Mouse (Mus musculus) retina, postnatal 1 day (tissue): ENCODE results near the gene Supt7l.
"Not testable (repeated sequence)": the region's sequence is repeated elsewhere in the genome, so short reads cannot be mapped to it uniquely, and the experiment has no call there.

Experiments
- DNase-seq: peaks from one replicate; pipeline ENCODE4 v3.0.0-alpha.2; 2012

The Supt7l gene

GRCm38 (mm10) chr5:31527707-31528106 lies at the start of gene Supt7l:
Gene Supt7l, minus strand, starts transcription at chr5:31527807.
- DNase-seq, result not testable (repeated sequence)

DNA sequence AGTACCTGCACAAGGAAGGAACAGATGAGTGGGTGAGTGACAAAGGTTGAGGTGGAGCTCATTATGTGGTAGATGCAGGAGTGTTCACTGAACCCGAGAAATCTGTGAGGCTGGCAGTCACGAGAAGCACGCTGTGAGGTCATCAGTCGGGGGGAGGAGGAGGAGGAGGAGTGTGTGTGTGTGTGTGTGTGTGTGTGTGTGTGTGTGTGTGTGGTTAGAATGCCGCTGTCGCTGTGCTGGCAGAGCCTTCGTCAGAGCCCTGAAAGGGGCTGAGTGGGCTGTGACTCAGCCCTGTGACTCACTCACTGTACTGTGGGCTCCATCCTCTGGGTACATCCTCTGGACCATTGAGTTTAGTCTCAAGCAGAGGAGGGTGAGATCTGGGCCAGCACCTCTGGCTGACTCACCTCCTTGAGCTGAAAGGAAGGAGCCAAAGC lies 49.0 kb upstream of the Supt7l start:
- no peak for DNase-seq

GRCm38 (mm10) chr5:31573722-31574121 lies 46.1 kb upstream of the Supt7l start:
- no peak for DNase-seq

DNA sequence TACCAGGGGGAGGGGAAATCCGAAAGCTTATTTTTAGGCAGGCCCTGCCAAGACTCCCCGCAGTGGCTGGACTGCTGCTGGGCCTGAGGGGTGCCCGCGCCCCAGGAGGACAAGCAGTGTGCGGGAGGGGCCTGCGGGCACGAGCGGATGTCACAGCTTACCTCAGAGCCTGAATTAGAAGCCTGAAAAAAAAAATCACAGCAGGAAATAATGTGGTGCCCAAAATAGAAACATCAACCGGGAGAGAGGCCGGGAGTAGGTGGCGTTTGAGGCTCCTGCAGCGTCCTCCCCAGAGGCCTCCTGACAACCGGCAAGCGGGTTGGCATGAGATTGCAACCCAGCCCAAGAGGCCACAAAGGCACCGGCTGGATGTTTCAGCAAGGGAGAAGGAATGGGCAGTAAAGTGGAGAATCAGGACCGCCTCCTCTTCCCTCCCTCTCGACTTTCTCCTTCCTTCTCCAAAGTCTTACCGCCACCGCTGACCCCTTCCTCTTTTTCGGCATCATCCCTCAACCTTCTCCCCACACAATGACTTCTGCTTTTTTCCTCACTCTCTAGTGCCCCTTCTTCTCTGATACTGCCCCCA lies 43.5 kb upstream of the Supt7l start:
- peak; percentile 53 for DNase-seq

DNA sequence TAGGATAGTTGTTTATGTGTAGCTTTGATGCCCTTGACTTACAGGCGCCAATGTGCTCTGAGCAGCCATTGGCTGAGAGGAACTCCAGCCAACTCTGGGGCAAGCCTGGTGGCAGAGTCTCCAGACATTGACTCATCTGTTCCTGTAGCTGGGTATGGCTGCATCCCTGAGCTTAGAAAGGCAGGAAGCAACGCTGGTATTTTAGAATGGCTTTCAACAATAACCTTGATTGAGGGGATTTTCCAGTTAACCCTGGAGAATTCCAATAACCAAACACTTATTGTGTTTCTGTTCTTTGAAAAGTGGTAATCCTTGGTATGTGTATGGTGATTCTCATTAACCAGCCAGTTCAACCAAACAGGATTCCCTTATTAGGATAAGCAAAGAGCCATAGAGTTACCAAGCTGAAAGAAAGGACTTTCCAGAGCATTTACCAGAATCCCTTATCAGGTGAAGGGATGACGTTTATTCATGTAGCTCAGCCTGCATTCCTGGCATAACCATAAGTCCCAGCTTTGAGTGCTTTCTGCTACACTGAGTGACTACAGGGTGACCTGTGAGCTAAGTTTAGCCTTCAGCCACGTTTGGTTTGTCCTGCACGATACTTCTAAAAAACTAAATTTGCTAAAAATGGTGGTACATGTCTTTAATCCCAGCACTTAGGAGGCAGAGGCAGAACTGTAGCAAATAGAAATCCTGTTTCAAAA lies 40.5 kb upstream of the Supt7l start:
- no peak for DNase-seq

- no peak for DNase-seq
Observed at GRCm38 (mm10) chr5:31566457-31566856, 38.9 kb upstream of the Supt7l start.

GRCm38 (mm10) chr5:31566026-31566425 lies 38.4 kb upstream of the Supt7l start:
- DNase-seq, result no peak

DNA sequence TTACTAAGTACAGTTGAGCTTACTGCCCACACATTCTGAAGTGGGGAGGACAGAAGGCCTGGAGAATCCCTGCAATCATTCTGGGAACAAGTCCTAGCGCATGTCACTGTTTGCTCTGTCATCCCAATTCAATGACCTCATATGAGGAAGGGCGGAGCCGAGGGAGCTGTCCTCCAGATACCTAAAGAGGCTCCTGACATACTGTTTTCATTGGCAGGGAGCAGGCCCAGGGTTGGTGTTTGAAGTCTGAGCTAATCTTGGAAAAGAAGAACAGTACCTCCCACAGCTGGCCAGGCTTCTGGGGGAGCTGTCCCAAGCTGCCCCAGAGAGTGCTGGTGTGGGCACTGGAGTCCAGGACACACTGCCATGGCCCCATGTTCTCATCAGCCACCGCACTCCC lies 37.4 kb upstream of the Supt7l start:
- DNase-seq, result no peak

GRCm38 (mm10) chr5:31563905-31564304 lies 36.3 kb upstream of the Supt7l start:
- DNase-seq, result no peak

GRCm38 (mm10) chr5:31563496-31563895 lies 35.9 kb upstream of the Supt7l start:
- peak; percentile 78 for DNase-seq

DNA sequence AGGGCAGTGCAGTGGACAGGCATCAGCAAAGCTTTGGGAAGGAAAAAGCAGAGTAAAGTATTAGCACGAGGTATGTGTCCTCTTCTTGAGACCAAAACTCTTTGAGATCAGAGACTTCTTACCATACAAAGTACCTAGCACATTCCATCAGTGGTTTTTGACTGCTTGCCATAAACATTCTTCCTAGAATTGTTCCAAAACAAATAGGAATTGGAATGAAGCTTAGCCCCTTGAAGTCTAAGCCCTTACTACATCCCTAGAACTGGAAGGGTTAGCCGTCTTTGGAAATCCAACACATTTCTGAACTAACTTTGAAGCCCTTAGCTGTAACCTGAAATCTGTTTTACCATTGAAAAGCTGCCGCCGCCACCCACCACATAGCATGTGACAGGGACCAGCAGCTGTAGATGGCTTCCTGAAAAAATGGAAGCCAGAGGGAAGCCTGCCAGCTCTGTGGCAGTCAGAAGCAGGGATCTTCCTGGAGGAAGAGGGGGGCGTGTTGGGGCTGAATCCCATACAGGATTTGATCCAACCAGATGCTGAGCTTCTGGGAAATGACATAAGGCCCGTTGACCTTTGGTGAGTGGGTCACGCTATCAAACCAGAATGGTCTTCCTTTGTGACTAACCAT lies 34.5 kb upstream of the Supt7l start:
- no peak for DNase-seq

DNA sequence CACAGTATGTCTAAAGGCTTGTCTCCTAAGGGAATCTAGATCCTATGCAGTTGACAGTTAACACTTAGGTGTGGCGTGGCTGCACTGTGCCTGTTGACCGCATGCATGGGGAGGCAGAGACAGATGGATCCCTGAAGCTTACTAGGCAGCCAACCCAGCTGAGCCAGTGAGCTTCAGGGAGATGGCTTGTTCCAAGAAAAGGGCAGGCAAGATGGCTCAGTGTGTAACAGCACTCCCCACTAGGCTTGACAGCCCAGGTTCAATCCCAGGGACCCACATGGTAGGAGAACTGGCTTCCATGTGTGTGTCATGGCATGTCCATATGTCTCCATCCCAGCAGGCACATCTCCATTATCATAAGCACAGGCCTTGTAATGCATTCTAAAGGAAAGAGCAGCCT lies 32.7 kb upstream of the Supt7l start:
- DNase-seq, result no peak

GRCm38 (mm10) chr5:31559401-31559800 lies 31.8 kb upstream of the Supt7l start:
- DNase-seq, result no peak

DNA sequence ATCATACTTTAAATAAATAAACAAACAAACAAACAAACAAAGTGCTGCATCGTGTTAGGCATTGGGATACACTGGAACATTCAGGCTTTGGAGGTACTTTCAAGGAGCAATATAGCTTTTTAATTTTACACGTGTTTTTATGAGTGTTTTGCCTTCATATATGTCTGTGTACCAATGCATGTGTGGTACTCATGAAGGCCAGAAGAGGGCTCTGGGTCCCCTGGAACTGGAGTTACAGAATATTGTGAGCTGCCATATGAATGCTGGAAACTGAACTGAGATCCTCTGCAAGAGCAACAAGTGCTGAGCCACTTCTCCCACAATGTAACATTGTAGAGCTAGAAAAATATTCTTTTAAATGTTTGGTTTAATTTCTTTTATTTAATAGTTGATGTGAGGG lies 7.6 kb upstream of the Supt7l start:
- DNase-seq, result peak; percentile 11

- no peak for DNase-seq
Observed at GRCm38 (mm10) chr5:31528560-31528959, 953 bp upstream of the Supt7l start.

DNA sequence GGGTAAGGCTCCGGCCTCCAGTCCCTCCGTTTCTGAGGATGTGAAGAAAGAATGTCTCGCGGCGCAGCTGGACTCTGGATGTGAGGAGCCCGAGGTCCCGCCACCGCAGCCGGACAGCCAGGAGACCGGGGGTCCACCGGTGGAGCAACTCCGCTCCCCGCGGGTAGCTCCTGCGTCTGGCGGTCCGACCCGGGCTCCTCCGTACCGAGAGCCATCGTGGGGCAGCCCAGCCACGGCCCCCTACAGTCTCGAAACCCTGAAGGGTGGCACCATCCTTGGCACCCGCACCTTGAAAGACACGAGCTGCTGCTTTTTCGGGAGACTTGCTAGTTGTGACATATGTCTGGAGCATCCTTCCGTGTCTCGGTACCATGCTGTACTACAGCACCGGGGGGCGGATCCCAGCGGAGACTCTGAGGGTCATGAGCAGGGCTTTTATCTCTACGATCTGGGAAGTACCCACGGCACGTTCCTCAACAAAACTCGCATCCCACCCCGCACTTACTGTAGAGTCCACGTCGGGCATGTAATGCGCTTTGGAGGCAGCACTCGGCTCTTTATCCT lies 408 bp downstream of the Supt7l start:
- DNase-seq, result no peak

DNA sequence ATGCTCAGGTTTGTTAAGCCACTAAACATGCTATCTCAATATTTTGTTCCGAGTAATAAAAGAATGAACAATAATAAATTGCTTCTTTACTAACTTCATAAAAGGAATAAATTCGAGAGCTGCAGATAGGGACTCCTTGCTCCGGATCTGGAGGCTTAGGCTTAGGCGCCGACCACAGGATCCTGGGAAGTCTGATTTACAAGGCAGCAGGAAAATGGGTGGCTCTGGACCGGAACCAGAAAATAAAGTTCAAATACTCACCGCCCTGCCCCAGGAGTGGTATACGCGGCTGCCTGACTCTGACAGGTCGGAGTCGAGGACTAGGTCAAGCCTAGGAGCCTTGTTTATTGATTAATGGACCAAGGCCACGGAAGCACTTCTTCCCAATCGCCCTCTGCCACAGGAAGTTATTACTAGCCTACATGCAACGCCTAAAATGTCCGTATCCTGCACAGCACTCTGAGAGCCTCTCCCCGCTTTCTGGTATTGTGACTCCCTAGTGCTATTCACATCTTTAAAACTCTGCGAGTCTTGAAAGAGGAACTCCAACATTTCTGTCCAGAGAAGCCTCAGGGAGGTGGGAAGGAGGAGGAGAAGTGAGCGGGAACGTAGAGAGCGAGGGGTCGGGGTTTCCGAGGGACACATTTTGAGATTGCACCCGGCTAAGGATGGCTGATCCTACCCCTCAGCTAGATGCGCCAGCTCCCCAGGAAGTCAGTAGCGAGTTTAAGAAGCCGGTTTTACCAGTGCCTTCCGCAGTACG lies 1.1 kb downstream of the Supt7l start, which contains the start of gene Slc4a1ap:
TSS of gene Slc4a1ap (plus strand) at position 642 of the 763 bp plus-strand sequence.
- peak; percentile 93 for DNase-seq

GRCm38 (mm10) chr5:31520556-31520955 lies 7.1 kb downstream of the Supt7l start:
- DNase-seq, result no peak

DNA sequence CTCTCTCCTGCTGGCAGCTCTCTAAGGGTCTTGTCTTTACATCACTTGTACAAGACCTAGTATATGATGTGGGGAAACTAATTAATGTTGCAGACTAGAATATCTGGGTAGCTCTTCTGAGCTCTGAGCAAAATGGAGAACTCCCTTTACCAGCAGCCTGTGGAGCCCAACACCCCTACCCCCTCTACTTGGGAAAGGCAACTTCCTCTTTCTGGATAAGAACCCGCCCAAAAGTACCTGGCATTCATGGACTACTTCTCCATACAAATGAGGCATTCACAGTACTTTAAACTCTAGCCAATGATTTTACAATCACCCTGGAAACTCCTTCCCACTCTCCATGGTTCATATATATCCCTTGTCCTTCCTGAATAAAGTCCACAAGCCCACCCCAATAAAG lies 15.1 kb downstream of the Supt7l start:
- DNase-seq, result no peak

- no peak for DNase-seq
Observed at GRCm38 (mm10) chr5:31504843-31505242, 22.8 kb downstream of the Supt7l start.

- peak; percentile 96 for DNase-seq
Observed at GRCm38 (mm10) chr5:31494513-31495297, 32.9 kb downstream of the Supt7l start, which contains the start of gene Gpn1. Gene Gpn1, plus strand, starts transcription at chr5:31494741.

GRCm38 (mm10) chr5:31492031-31492430 lies 35.6 kb downstream of the Supt7l start:
- DNase-seq, result no peak
